Mouse (Mus musculus): ENCODE measurements around the gene Btg4. TPM values are rescaled to one million over a fixed set of nuclear protein-coding genes. Genes with fewer than 3 reads are reported as not detected.
A peak's percentile ranks its signal among the peaks of the same experiment; 100 is the strongest.

Btg4 gene
- not detected in 2 replicates for polyA plus RNA-seq (2015; fragmentation: Nextera tagmentation; extraction: Ambion mirVana)

- Histone ChIP-seq H3K9ac (ENCODE audit: low read depth, low read length) (no peak within 1 kb of the TSS), H3K36me3 (ENCODE audit: control insufficient read depth, insufficient read depth, low read length) (no peaks in the 10 kb centered on the region), H3K27me3 (replicated peaks; ENCODE audit: control insufficient read depth, insufficient read depth, low read length) (no peaks in the 10 kb centered on the region), H3K4me3 (ENCODE audit: low read length) (no peak within 1 kb of the TSS), H3K27ac (ENCODE audit: low read length) (no peak within 1 kb of the TSS), H3K4me1 (ENCODE audit: control insufficient read depth, insufficient read depth, low read length) (no peaks in the 10 kb centered on the region), H3K4me2 (ENCODE audit: low read depth, low read length) (no peak within 1 kb of the TSS), H3K9me3 (ENCODE audit: control insufficient read depth, low read length) (no peaks in the 10 kb centered on the region)
- 84% methylated on average over 2 of the region's 2 CpGs for WGBS
- ATAC-seq = no peak
These were observed at the start of gene Btg4 for GRCm38 (mm10) chr9:51060601-51061000. Gene Btg4 (plus strand): TSS chr9:51060901.

- no peak overlapping the region for H3K9ac ChIP-seq (ENCODE audit: low read depth, low read length)
- no peak for ATAC-seq
- no peak overlapping the region for H3K4me2 ChIP-seq (ENCODE audit: low read depth, low read length)
- peaks cover 5% of the 10 kb centered on the region; the same call in 1 of the 2 replicates for H3K4me1 ChIP-seq (ENCODE audit: control insufficient read depth, insufficient read depth, low read length)
- H3K36me3 ChIP-seq (ENCODE audit: control insufficient read depth, insufficient read depth, low read length) = no peaks in the 10 kb centered on the region
- 94% methylated on average over 1 of the region's 1 CpGs for WGBS
- no peaks in the 10 kb centered on the region for H3K27me3 ChIP-seq (replicated peaks; ENCODE audit: control insufficient read depth, insufficient read depth, low read length)
- no peaks in the 10 kb centered on the region for H3K9me3 ChIP-seq (ENCODE audit: control insufficient read depth, low read length)
- H3K4me3 ChIP-seq (ENCODE audit: low read length) = no peak overlapping the region
- H3K27ac ChIP-seq (ENCODE audit: low read length) = no peak overlapping the region
These were observed 47.1 kb upstream of the Btg4 start for GRCm38 (mm10) chr9:51013644-51014043.

- Histone ChIP-seq H3K4me1 (ENCODE audit: control insufficient read depth, insufficient read depth, low read length) (no peaks in the 10 kb centered on the region), H3K4me2 (ENCODE audit: low read depth, low read length) (no peak overlapping the region), H3K9me3 (ENCODE audit: control insufficient read depth, low read length) (no peaks in the 10 kb centered on the region), H3K27ac (ENCODE audit: low read length) (no peak overlapping the region), H3K27me3 (replicated peaks; ENCODE audit: control insufficient read depth, insufficient read depth, low read length) (no peaks in the 10 kb centered on the region), H3K36me3 (ENCODE audit: control insufficient read depth, insufficient read depth, low read length) (no peaks in the 10 kb centered on the region), H3K4me3 (ENCODE audit: low read length) (no peak overlapping the region), H3K9ac (ENCODE audit: low read depth, low read length) (no peak overlapping the region)
- ATAC-seq = 0 out of 2 replicates have a peak, but pooled peaks have one; percentile 26
- WGBS = 29% methylated on average over 4 of the region's 4 CpGs
These were observed 45.0 kb upstream of the Btg4 start for GRCm38 (mm10) chr9:51015732-51016131.

GRCm38 (mm10) chr9:51019670-51020069 is 41.0 kb upstream of the Btg4 start:
- H3K9me3 ChIP-seq (ENCODE audit: control insufficient read depth, low read length) = no peaks in the 10 kb centered on the region
- WGBS = 76% methylated on average over 7 of the region's 7 CpGs
- H3K36me3 ChIP-seq (ENCODE audit: control insufficient read depth, insufficient read depth, low read length) = no peaks in the 10 kb centered on the region
- no peak overlapping the region for H3K27ac ChIP-seq (ENCODE audit: low read length)
- no peak overlapping the region for H3K9ac ChIP-seq (ENCODE audit: low read depth, low read length)
- ATAC-seq = no peak
- H3K4me2 ChIP-seq (ENCODE audit: low read depth, low read length) = no peak overlapping the region
- no peaks in the 10 kb centered on the region for H3K4me1 ChIP-seq (ENCODE audit: control insufficient read depth, insufficient read depth, low read length)
- no peak overlapping the region for H3K4me3 ChIP-seq (ENCODE audit: low read length)
- H3K27me3 ChIP-seq (replicated peaks; ENCODE audit: control insufficient read depth, insufficient read depth, low read length) = no peaks in the 10 kb centered on the region

- no peaks in the 10 kb centered on the region for H3K27me3 ChIP-seq (replicated peaks; ENCODE audit: control insufficient read depth, insufficient read depth, low read length)
- no peaks in the 10 kb centered on the region for H3K36me3 ChIP-seq (ENCODE audit: control insufficient read depth, insufficient read depth, low read length)
- H3K4me3 ChIP-seq (ENCODE audit: low read length) = no peak overlapping the region
- ATAC-seq = no peak
- no peaks in the 10 kb centered on the region for H3K9me3 ChIP-seq (ENCODE audit: control insufficient read depth, low read length)
- no peak overlapping the region for H3K27ac ChIP-seq (ENCODE audit: low read length)
- no peak overlapping the region for H3K9ac ChIP-seq (ENCODE audit: low read depth, low read length)
- H3K4me2 ChIP-seq (ENCODE audit: low read depth, low read length) = no peak overlapping the region
- WGBS = 61% methylated on average over 3 of the region's 3 CpGs
- no peaks in the 10 kb centered on the region for H3K4me1 ChIP-seq (ENCODE audit: control insufficient read depth, insufficient read depth, low read length)
These were observed 40.4 kb upstream of the Btg4 start for GRCm38 (mm10) chr9:51020351-51020750.

- no peak overlapping the region for H3K4me2 ChIP-seq (ENCODE audit: low read depth, low read length)
- no peak overlapping the region for H3K9ac ChIP-seq (ENCODE audit: low read depth, low read length)
- no peak overlapping the region for H3K27ac ChIP-seq (ENCODE audit: low read length)
- no peaks in the 10 kb centered on the region for H3K36me3 ChIP-seq (ENCODE audit: control insufficient read depth, insufficient read depth, low read length)
- H3K4me1 ChIP-seq (ENCODE audit: control insufficient read depth, insufficient read depth, low read length) = no peaks in the 10 kb centered on the region
- WGBS = 76% methylated on average over 4 of the region's 4 CpGs
- no peak for ATAC-seq
- no peak overlapping the region for H3K4me3 ChIP-seq (ENCODE audit: low read length)
- H3K9me3 ChIP-seq (ENCODE audit: control insufficient read depth, low read length) = no peaks in the 10 kb centered on the region
- no peaks in the 10 kb centered on the region for H3K27me3 ChIP-seq (replicated peaks; ENCODE audit: control insufficient read depth, insufficient read depth, low read length)
These were observed 39.4 kb upstream of the Btg4 start for GRCm38 (mm10) chr9:51021123-51021795.

- no peak overlapping the region for H3K4me3 ChIP-seq (ENCODE audit: low read length)
- WGBS = 84% methylated on average over 1 of the region's 1 CpGs
- H3K27me3 ChIP-seq (replicated peaks; ENCODE audit: control insufficient read depth, insufficient read depth, low read length) = no peaks in the 10 kb centered on the region
- H3K36me3 ChIP-seq (ENCODE audit: control insufficient read depth, insufficient read depth, low read length) = no peaks in the 10 kb centered on the region
- no peaks in the 10 kb centered on the region for H3K9me3 ChIP-seq (ENCODE audit: control insufficient read depth, low read length)
- no peak overlapping the region for H3K27ac ChIP-seq (ENCODE audit: low read length)
- no peak for ATAC-seq
- no peak overlapping the region for H3K9ac ChIP-seq (ENCODE audit: low read depth, low read length)
- H3K4me2 ChIP-seq (ENCODE audit: low read depth, low read length) = no peak overlapping the region
- H3K4me1 ChIP-seq (ENCODE audit: control insufficient read depth, insufficient read depth, low read length) = no peaks in the 10 kb centered on the region
These were observed 33.7 kb upstream of the Btg4 start for GRCm38 (mm10) chr9:51026952-51027351.

GRCm38 (mm10) chr9:51030147-51030546 is 30.6 kb upstream of the Btg4 start:
- Histone ChIP-seq H3K27ac (ENCODE audit: low read length) (no peak overlapping the region), H3K36me3 (ENCODE audit: control insufficient read depth, insufficient read depth, low read length) (no peaks in the 10 kb centered on the region), H3K4me3 (ENCODE audit: low read length) (no peak overlapping the region), H3K4me2 (ENCODE audit: low read depth, low read length) (no peak overlapping the region), H3K9ac (ENCODE audit: low read depth, low read length) (no peak overlapping the region), H3K4me1 (ENCODE audit: control insufficient read depth, insufficient read depth, low read length) (no peaks in the 10 kb centered on the region), H3K27me3 (replicated peaks; ENCODE audit: control insufficient read depth, insufficient read depth, low read length) (no peaks in the 10 kb centered on the region), H3K9me3 (ENCODE audit: control insufficient read depth, low read length) (no peaks in the 10 kb centered on the region)
- ATAC-seq = no peak
- 27% methylated on average over 1 of the region's 1 CpGs for WGBS

GRCm38 (mm10) chr9:51031603-51032002 is 29.1 kb upstream of the Btg4 start:
- ATAC-seq = no peak
- Histone ChIP-seq H3K9me3 (ENCODE audit: control insufficient read depth, low read length) (no peaks in the 10 kb centered on the region), H3K36me3 (ENCODE audit: control insufficient read depth, insufficient read depth, low read length) (no peaks in the 10 kb centered on the region), H3K9ac (ENCODE audit: low read depth, low read length) (no peak overlapping the region), H3K27me3 (replicated peaks; ENCODE audit: control insufficient read depth, insufficient read depth, low read length) (no peaks in the 10 kb centered on the region), H3K27ac (ENCODE audit: low read length) (no peak overlapping the region), H3K4me3 (ENCODE audit: low read length) (no peak overlapping the region), H3K4me2 (ENCODE audit: low read depth, low read length) (no peak overlapping the region), H3K4me1 (ENCODE audit: control insufficient read depth, insufficient read depth, low read length) (no peaks in the 10 kb centered on the region)
- 52% methylated on average over 6 of the region's 6 CpGs for WGBS

GRCm38 (mm10) chr9:51032291-51032690 is 28.4 kb upstream of the Btg4 start:
- no peak for ATAC-seq
- Histone ChIP-seq H3K4me2 (ENCODE audit: low read depth, low read length) (no peak overlapping the region), H3K36me3 (ENCODE audit: control insufficient read depth, insufficient read depth, low read length) (no peaks in the 10 kb centered on the region), H3K4me3 (ENCODE audit: low read length) (no peak overlapping the region), H3K4me1 (ENCODE audit: control insufficient read depth, insufficient read depth, low read length) (no peaks in the 10 kb centered on the region), H3K9ac (ENCODE audit: low read depth, low read length) (no peak overlapping the region), H3K27me3 (replicated peaks; ENCODE audit: control insufficient read depth, insufficient read depth, low read length) (no peaks in the 10 kb centered on the region), H3K9me3 (ENCODE audit: control insufficient read depth, low read length) (no peaks in the 10 kb centered on the region), H3K27ac (ENCODE audit: low read length) (no peak overlapping the region)
- WGBS = 69% methylated on average over 8 of the region's 8 CpGs
